Mouse (Mus musculus) erythroblast, embryonic 14.5 days (primary cell): ENCODE data around the gene Ubn1.

Experiments used
- GATA1 ChIP-seq: IDR thresholded peaks from 2 replicates; pipeline ENCODE4 v1.6.1; 2012; ENCODE audit warnings: low read length, inconsistent platforms, mixed read lengths
- TAL1 ChIP-seq: IDR thresholded peaks from 3 replicates; pipeline ENCODE4 v1.6.1; 2012; ENCODE audit warnings: low read length, inconsistent platforms, mixed read lengths

- TF ChIP-seq GATA1 (no peak), TAL1 (no peak)
Measured at GRCm38 (mm10) chr16:5109877-5110276, 60.0 kb downstream of the Ubn1 start.
